Mouse (Mus musculus) liver, adult 2 months (tissue): Measurements from ENCODE around the gene Ubp1.

Experiments
- CTCF ChIP-seq: fragments of 200-500 bp; IDR thresholded peaks from 2 replicates; pipeline ENCODE4 v1.5.1; 2011; ENCODE audit warnings: low read depth, low read length, control low read depth
- POLR2A ChIP-seq: fragments of 200-500 bp; IDR thresholded peaks from 2 replicates; pipeline ENCODE4 v1.6.1; 2011; ENCODE audit warnings: low read length, control low read depth; ENCODE audit not compliant: insufficient read depth; ENCODE audit errors: extremely low read depth

DNA sequence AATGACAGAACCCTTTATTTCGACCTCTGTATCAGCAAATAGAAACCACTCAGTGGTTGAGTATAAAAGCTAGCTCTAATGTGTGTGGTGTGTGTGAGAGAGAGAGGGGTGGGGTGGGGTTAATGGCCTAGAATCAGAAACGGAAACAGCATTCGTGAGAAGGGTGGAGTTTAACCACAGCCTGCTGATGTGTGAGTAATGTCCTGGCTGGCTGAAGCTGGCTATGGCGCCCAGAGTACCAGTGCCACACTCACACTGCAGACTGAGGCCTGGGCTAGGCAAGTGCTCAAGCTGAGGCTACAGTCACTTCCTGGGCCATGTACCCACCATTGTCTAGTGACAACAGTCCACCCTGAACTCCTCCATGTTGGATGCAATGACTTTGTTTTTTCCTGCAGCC, 85.7 kb downstream of the Ubp1 start:
- no peak for TF ChIP-seq CTCF
- no peak for TF ChIP-seq POLR2A
